Mouse (Mus musculus) right cerebral cortex, postnatal 25 days (tissue): Measurements from ENCODE around the gene Sppl2a.
"Not testable (repeated sequence)": the region's sequence is repeated elsewhere in the genome, so short reads cannot be mapped to it uniquely, and the experiment has no call there.

Experiments
- DNase-seq: peaks from one replicate; pipeline ENCODE4 v3.0.0; 2022

The Sppl2a gene

GRCm38 (mm10) chr2:126894245-126894644 lies 38.8 kb downstream of the Sppl2a start:
- DNase-seq: no peak

GRCm38 (mm10) chr2:126892316-126892715 lies 40.7 kb downstream of the Sppl2a start:
- no peak for DNase-seq

- DNase-seq: no peak
These were observed 41.3 kb downstream of the Sppl2a start for GRCm38 (mm10) chr2:126891743-126892142.

GRCm38 (mm10) chr2:126887141-126887540 lies 45.9 kb downstream of the Sppl2a start:
- no peak for DNase-seq

- DNase-seq: no peak
These were observed 47.2 kb downstream of the Sppl2a start for GRCm38 (mm10) chr2:126885871-126886270.

GRCm38 (mm10) chr2:126882711-126883110 lies 50.3 kb downstream of the Sppl2a start:
- DNase-seq: not testable (repeated sequence)

- no peak for DNase-seq
These were observed 55.0 kb downstream of the Sppl2a start for GRCm38 (mm10) chr2:126877991-126878390.

GRCm38 (mm10) chr2:126875871-126876796 lies 56.9 kb downstream of the Sppl2a start, which contains the start of gene Trpm7:
Gene Trpm7, minus strand, starts transcription at chr2:126876230.
- peak; percentile 96 for DNase-seq

GRCm38 (mm10) chr2:126875516-126875835 lies 57.6 kb downstream of the Sppl2a start:
- DNase-seq: no peak

- no peak for DNase-seq
These were observed 58.1 kb downstream of the Sppl2a start for GRCm38 (mm10) chr2:126874809-126875515.

GRCm38 (mm10) chr2:126866301-126866700 lies 66.7 kb downstream of the Sppl2a start:
- no peak for DNase-seq

GRCm38 (mm10) chr2:126865501-126866199 lies 67.4 kb downstream of the Sppl2a start:
- no peak for DNase-seq

GRCm38 (mm10) chr2:126865026-126865425 lies 68.0 kb downstream of the Sppl2a start:
- DNase-seq: no peak

- DNase-seq: no peak
These were observed 88.3 kb downstream of the Sppl2a start for GRCm38 (mm10) chr2:126844751-126845150.
